Mouse (Mus musculus) urinary bladder, adult 2 months (tissue): ENCODE results near the gene Cyp2d12. TPM values are rescaled to one million over a fixed set of nuclear protein-coding genes. Genes with fewer than 3 reads are reported as not detected.
"Not testable (repeated sequence)": the region's sequence is repeated elsewhere in the genome, so short reads cannot be mapped to it uniquely, and the experiment has no call there.

Source experiments
- DNase-seq: peaks from one replicate; pipeline ENCODE4 v3.0.0; 2022; ENCODE audit warnings: low spot score
- polyA plus RNA-seq: library from polyadenylated mRNA; depleted of rRNA; stranded (reverse); fragments of >200 nt; gene quantifications from 2 replicates; pipeline ENCODE4 v1.2.3, GENCODE M21; 2012; rRNA removed

The Cyp2d12 gene
- 0.28 and 0.72 TPM in 2 replicates for polyA plus RNA-seq

DNA sequence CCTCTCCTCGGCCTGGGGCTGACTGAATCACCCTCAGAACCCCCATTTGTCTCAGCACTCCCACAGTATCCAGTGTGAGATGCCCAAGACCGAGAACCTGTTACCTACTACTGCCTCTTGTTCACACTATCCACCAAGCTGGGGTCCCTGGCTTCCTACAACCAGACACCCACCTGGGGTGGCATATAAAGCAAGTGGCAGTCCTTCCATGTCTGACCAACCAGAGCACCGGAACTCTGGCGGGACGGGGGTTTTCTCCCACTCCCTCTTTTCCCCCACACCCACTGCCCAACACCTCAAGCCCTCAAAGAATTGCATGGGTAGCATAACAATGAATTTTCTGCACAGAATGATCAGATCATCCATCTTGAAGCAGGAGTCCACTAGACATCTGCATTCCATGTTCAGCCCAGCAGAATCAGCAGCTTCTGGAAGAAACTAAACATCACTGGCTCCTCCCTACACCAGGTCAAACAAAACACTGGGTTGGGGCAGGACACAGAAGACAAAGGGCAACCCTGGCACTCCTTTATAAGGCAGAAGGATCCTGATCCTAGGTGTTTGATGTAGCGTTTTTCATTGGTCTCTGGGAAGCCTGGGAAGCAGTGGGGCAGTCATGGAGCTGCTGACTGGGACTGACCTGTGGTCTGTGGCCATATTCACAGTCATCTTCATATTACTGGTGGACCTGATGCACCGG is at the start of gene Cyp2d12:
Gene Cyp2d12 (plus strand): TSS at position 542 of the 700 bp plus-strand sequence.
- no peak for DNase-seq

DNA sequence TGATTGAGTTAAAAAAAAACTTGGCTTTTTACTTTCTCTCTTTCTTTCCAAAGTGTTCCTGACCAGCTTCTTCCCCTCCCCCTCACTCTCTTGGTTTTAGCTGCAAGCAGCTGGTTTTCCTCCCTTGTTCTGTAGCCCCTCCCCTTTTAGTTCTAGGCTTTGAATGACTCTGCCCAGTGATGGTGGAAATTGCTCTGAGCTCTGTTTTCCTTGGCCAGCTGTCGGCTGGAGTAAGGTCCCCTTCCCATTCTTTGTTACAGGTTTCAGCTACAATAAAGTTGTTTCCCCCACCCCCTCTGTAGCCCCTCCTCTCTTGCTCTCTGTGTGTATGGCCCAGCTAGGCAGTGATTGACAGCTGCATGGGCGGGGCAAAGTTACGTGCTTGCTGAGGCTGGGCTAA is 47.9 kb upstream of the Cyp2d12 start:
- no peak for DNase-seq

- not testable (repeated sequence) for DNase-seq
These were observed 47.1 kb upstream of the Cyp2d12 start for GRCm38 (mm10) chr15:82507740-82508139.

DNA sequence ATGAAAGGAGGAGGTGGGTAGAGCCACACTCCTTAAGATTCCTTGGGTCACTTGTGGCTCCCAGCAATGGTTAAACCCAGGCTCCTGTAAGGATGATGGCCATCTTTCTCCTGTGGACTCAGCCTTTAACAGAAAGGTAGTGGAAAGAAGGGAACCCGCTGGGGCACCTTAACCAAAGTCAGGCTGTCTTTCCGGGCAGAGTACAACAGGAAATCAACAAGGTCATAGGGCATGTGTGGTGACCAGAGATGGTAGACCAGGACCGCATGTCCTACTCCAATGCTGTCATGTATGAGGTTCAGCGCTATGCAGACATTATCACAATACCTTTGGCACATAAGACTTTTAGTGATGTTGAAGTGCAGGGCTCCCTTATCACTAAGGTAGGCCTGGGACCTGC is 45.4 kb upstream of the Cyp2d12 start:
- not testable (repeated sequence) for DNase-seq

DNA sequence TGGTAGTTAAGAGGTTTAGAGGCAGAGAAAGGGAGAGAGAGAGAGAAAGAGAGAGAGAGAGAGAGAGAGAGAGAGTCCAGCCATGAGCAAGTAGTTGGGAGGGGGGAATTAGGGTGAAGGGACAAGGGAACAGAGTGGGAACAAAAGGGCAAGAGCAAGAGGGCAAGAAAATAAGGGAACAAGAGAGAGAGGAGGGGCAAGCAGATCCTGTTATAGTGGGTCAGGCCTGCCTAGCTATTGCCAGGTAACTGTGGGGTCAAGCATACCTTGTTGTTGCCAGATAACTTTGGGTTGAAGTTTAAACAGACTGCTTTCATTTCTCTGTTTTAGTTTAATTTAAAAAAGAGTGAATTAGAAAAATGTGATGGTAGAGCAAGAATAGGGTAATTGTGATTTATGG is 44.4 kb upstream of the Cyp2d12 start:
- not testable (repeated sequence) for DNase-seq

DNA sequence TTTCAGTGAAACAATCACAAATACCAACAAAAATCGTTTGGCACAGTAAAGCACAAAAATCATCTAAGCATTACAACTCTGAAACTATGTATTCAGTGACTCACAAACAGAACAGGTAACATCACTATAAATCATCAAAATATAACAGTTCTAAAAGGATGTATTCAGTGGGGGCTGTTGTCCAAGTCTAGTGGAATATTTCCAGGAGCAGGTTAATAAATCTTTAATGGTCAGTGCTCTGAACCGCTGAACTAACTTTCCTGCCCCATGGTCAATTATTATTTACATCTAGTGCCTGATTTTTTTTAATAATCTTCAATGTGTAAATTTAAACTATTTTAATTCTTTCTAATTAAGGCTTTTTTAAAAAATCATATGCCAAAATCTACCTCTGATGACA is 42.8 kb upstream of the Cyp2d12 start:
- not testable (repeated sequence) for DNase-seq

- DNase-seq, result not testable (repeated sequence)
These were observed 38.7 kb upstream of the Cyp2d12 start for GRCm38 (mm10) chr15:82516174-82516573.

GRCm38 (mm10) chr15:82527371-82527770 is 27.5 kb upstream of the Cyp2d12 start:
- not testable (repeated sequence) for DNase-seq

GRCm38 (mm10) chr15:82532721-82533120 is 22.2 kb upstream of the Cyp2d12 start:
- DNase-seq, result not testable (repeated sequence)

GRCm38 (mm10) chr15:82542976-82543375 is 11.9 kb upstream of the Cyp2d12 start:
- DNase-seq, result not testable (repeated sequence)

DNA sequence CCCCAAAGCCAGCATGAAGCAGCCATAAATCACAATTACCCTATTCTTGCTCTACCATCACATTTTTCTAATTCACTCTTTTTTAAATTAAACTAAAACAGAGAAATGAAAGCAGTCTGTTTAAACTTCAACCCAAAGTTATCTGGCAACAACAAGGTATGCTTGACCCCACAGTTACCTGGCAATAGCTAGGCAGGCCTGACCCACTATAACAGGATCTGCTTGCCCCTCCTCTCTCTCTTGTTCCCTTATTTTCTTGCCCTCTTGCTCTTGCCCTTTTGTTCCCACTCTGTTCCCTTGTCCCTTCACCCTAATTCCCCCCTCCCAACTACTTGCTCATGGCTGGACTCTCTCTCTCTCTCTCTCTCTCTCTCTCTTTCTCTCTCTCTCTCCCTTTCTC is 10.3 kb upstream of the Cyp2d12 start:
- not testable (repeated sequence) for DNase-seq

DNA sequence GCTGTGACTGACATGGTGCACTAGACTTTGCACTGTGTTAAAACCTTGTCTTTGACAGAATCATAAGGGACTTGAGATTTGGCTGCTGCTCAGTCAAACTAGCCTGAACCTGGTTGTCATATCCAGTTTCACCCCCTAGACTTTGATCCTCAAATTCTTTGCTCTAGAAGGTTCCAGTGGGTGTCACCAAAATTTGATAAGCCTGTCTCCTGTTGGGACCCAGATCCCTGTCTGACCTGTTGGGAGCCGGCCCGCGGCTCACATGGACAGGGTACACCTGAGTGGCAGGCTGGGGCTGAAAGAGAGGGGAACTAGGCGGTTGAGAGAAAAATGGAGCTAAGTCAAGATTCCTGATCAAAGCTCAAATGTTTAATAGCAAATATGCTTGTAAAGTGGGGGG is 7.1 kb upstream of the Cyp2d12 start:
- DNase-seq, result not testable (repeated sequence)

DNA sequence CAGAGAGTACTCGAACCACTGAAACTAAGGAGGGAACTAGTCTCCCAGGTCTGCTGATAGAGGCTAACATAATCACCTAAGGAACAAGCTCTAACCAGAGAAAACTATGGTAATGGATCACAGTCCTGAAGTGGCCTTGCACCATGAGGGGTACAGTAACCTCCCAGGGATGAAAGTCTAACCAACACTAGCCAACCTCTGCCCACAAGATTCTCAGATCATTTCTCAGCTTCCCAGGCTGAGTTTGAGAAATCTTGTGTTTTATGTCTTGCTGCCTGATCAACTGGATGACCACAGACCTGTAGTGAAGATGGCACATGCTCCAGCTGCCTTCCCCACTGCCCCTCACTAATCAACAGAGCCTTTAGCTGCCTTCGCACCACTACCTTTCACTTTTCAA is 1.7 kb upstream of the Cyp2d12 start:
- DNase-seq, result not testable (repeated sequence)

DNA sequence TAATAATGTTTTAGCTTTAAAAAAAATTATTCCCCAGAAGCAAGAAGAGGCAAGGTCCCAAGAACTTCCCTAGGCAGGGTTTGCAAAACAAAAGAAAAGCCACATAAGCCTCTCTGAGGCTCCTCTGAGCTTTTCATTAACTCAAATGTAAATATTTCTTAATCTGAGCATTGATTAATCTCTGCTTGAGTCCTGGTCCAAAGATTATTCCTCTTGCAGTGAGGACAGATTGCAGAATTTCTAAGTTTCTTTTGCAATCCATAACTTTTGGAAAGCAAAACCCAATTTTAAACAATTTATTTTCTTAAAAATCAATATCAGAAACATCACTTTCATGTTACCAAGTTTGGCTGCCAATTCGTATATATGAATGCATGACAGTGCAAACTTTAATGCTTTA is 18.0 kb downstream of the Cyp2d12 start:
- no peak for DNase-seq

DNA sequence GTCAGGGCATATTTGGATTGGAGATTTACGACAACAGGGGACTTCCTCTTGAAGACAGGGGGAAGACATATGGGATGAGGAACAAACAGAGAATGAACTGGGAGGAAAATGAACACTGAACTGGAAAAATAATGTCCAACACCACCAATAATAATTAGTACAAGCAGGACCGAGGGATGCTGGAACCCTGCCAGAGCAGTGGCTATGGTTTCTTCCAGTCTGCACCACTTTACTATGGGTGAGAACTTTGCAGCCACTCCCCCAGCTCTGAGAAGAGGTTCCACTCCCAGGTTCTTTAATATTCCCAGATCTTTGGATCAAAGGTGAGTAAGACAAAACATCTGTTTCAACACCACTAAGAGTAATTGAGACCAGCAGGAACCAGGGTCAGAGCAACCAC is 24.2 kb downstream of the Cyp2d12 start:
- DNase-seq, result no peak

- no peak for DNase-seq
These were observed 27.7 kb downstream of the Cyp2d12 start for GRCm38 (mm10) chr15:82582621-82583020.

Other genes with a start within 250 kb of the Cyp2d12 start
- gene Naga, start 216.1 kb upstream of the Cyp2d12 start, polyA plus RNA-seq, result 84.6 and 87.2 TPM in 2 replicates
- 3.9 and 4.8 TPM in 2 replicates for gene Pheta2, start 216.1 kb upstream of the Cyp2d12 start, polyA plus RNA-seq
- gene Smdt1, start 216.1 kb upstream of the Cyp2d12 start, polyA plus RNA-seq, result 180 and 204 TPM in 2 replicates
- 429 and 475 TPM in 2 replicates for gene Ndufa6, start 200.8 kb upstream of the Cyp2d12 start, polyA plus RNA-seq
- gene Cyp2d22, start 174.8 kb upstream of the Cyp2d12 start, polyA plus RNA-seq, result 52.5 and 56.2 TPM in 2 replicates
- gene Cyp2d11, start 161.1 kb upstream of the Cyp2d12 start, polyA plus RNA-seq, result not detected in 2 replicates
- 0.07 TPM in 1 of 2 replicates, not detected in the other for gene Cyp2d10, start 147.9 kb upstream of the Cyp2d12 start, polyA plus RNA-seq
- not detected in 2 replicates for gene Cyp2d9, start 121.6 kb upstream of the Cyp2d12 start, polyA plus RNA-seq
- not detected in 2 replicates for gene Cyp2d34, start 65.9 kb downstream of the Cyp2d12 start, polyA plus RNA-seq
- not detected in 2 replicates for gene Cyp2d40, start 209.1 kb downstream of the Cyp2d12 start, polyA plus RNA-seq
- gene Cyp2d26, start 239.2 kb downstream of the Cyp2d12 start, polyA plus RNA-seq, result 0.03 and 0.15 TPM in 2 replicates